Mouse (Mus musculus) bone marrow macrophage, adult 2 months (primary cell): ENCODE measurements around the gene Apbb2.

ENCODE experiments used
- CTCF ChIP-seq: IDR thresholded peaks from 2 replicates; pipeline ENCODE4 v1.5.1; 2012; ENCODE audit warnings: low read depth, mild to moderate bottlenecking, low read length, moderate library complexity
- POLR2A ChIP-seq: IDR thresholded peaks from 2 replicates; pipeline ENCODE4 v1.6.1; 2012; ENCODE audit warnings: mild to moderate bottlenecking, low read depth, low read length, borderline replicate concordance

- TF ChIP-seq CTCF = no peak
- TF ChIP-seq POLR2A = no peak
These were observed 241.9 kb downstream of the Apbb2 start for GRCm38 (mm10) chr5:66376589-66377270.
